Mouse (Mus musculus) liver, postnatal 0 days (tissue): Measurements from ENCODE around the gene Traip. TPM values are rescaled to one million over a fixed set of nuclear protein-coding genes. Genes with fewer than 3 reads are reported as not detected.

ENCODE experiments used
- ATAC-seq: fragments of 200-750 bp; cut with Nextera tagmentation; 2 replicates; pipeline ENCODE4 v1.8.0; 2017; ENCODE audit warnings: mild to moderate bottlenecking, moderate library complexity
- DNase-seq: peaks from one replicate; pipeline ENCODE4 v3.0.0-alpha.2; 2016
- H3K27ac ChIP-seq: fragments of 300-500 bp; sonication (generic); 2 replicates; pipeline ENCODE4 v1.5.1; 2014; ENCODE audit warnings: antibody characterized with exemption, moderate library complexity, mild to moderate bottlenecking, low read depth
- H3K27me3 ChIP-seq: fragments of 300-500 bp; sonication (generic); 2 replicates; pipeline ENCODE4 v1.6.1; 2014; ENCODE audit warnings: low read length, control low read depth, mixed read lengths; ENCODE audit not compliant: insufficient read depth
- H3K36me3 ChIP-seq: fragments of 300-500 bp; sonication (generic); replicated peaks from 2 replicates; pipeline ENCODE4 v1.6.1; 2014; ENCODE audit warnings: mild to moderate bottlenecking, control low read depth, low read length, moderate library complexity, mixed read lengths; ENCODE audit not compliant: insufficient read depth
- H3K4me1 ChIP-seq: fragments of 300-500 bp; sonication (generic); 2 replicates; pipeline ENCODE4 v1.6.1; 2014; ENCODE audit warnings: antibody characterized with exemption, mild to moderate bottlenecking, control low read depth; ENCODE audit not compliant: insufficient read depth
- H3K4me2 ChIP-seq: fragments of 300-500 bp; sonication (generic); 2 replicates; pipeline ENCODE4 v1.6.1; 2014; ENCODE audit warnings: low read depth, mild to moderate bottlenecking, low read length, moderate library complexity, mixed read lengths
- H3K4me3 ChIP-seq: fragments of 300-500 bp; sonication (generic); 2 replicates; pipeline ENCODE4 v1.5.1; 2014; ENCODE audit warnings: low read depth, low read length
- H3K9ac ChIP-seq: fragments of 300-500 bp; sonication (generic); replicated peaks from 2 replicates; pipeline ENCODE4 v1.6.1; 2014; ENCODE audit warnings: mild to moderate bottlenecking, moderate library complexity
- H3K9me3 ChIP-seq: fragments of 300-500 bp; sonication (generic); 2 replicates; pipeline ENCODE4 v1.6.1; 2016; ENCODE audit warnings: mild to moderate bottlenecking, control low read depth, low read length, mixed read lengths
- CTCF ChIP-seq: sonication (generic); IDR thresholded peaks from 2 replicates; pipeline ENCODE4 v1.5.1; 2016; ENCODE audit warnings: antibody characterized with exemption, low read depth
- EP300 ChIP-seq: IDR thresholded peaks from 2 replicates; pipeline ENCODE4 v1.6.1; 2016; ENCODE audit warnings: antibody characterized with exemption, low read depth, mild to moderate bottlenecking
- WGBS: fragments of 180-500 bp; shearing (Covaris S2); extraction: QIAGEN DNeasy Blood & Tissue Kit; methylation state at CpG from one replicate; pipeline ENCODE4 v1.1.7; 2014; ENCODE audit not compliant: insufficient replicate concordance; 5-methylcytosine and 5-hydroxymethylcytosine counted together
- polyA plus RNA-seq: library from polyadenylated mRNA; unstranded; fragments of >200 nt; fragmentation: Nextera tagmentation; extraction: Ambion mirVana; gene quantifications from 2 replicates; pipeline ENCODE4 v1.2.1, GENCODE M21; 2015

Traip gene
- polyA plus RNA-seq, 1 experiment from 2014 or later: 6.5 TPM

- DNase-seq (no peak), ATAC-seq (0 out of 2 replicates have a peak, but pooled peaks have one; percentile 7)
- Histone ChIP-seq H3K4me1 (peaks cover 10% of the 10 kb centered on the region), H3K27ac (no peak overlapping the region), H3K9me3 (no peaks in the 10 kb centered on the region), H3K4me2 (peak overlapping the region; percentile 68), H3K36me3 (no peaks in the 10 kb centered on the region), H3K27me3 (peaks cover 30% of the 10 kb centered on the region), H3K4me3 (peak overlapping the region; percentile 39), H3K9ac (0 out of 2 replicates have a peak overlapping the region, but pooled peaks have one; percentile 11)
- WGBS: under 1% methylated on average over 40 of the region's 41 CpGs
- TF ChIP-seq EP300 (no peak), CTCF (no peak)
Observed at GRCm38 (mm10) chr9:107935790-107936214, 14.1 kb upstream of the Traip start.

GRCm38 (mm10) chr9:107936215-107936822, 13.6 kb upstream of the Traip start:
- peaks cover 10% of the 10 kb centered on the region for H3K4me1 ChIP-seq
- DNase-seq (no peak), ATAC-seq (0 out of 2 replicates have a peak, but pooled peaks have one; percentile 10)
- H3K4me2 ChIP-seq: peak overlapping the region; percentile 68
- H3K36me3 ChIP-seq: no peaks in the 10 kb centered on the region
- no peak for TF ChIP-seq CTCF
- no peak for TF ChIP-seq EP300
- H3K27me3 ChIP-seq: peaks cover 30% of the 10 kb centered on the region
- 0 out of 2 replicates have a peak overlapping the region, but pooled peaks have one; percentile 11 for H3K9ac ChIP-seq
- 4% methylated on average over 29 of the region's 29 CpGs for WGBS
- peak overlapping the region; percentile 39 for H3K4me3 ChIP-seq
- H3K27ac ChIP-seq: no peak overlapping the region
- H3K9me3 ChIP-seq: no peaks in the 10 kb centered on the region

GRCm38 (mm10) chr9:107936831-107937230, 13.1 kb upstream of the Traip start:
- H3K36me3 ChIP-seq: no peaks in the 10 kb centered on the region
- no peak overlapping the region for H3K9ac ChIP-seq
- peaks cover 10% of the 10 kb centered on the region for H3K4me1 ChIP-seq
- H3K4me3 ChIP-seq: no peak overlapping the region
- H3K4me2 ChIP-seq: no peak overlapping the region
- WGBS: 41% methylated on average over 3 of the region's 3 CpGs
- DNase-seq (no peak), ATAC-seq (no peak)
- TF ChIP-seq EP300 (no peak), CTCF (no peak)
- H3K9me3 ChIP-seq: no peaks in the 10 kb centered on the region
- H3K27ac ChIP-seq: no peak overlapping the region
- H3K27me3 ChIP-seq: peaks cover 30% of the 10 kb centered on the region

GRCm38 (mm10) chr9:107947241-107948194, 2.4 kb upstream of the Traip start:
- no peak for DNase-seq
- Histone ChIP-seq H3K27me3 (no peaks in the 10 kb centered on the region), H3K9ac (no peak overlapping the region), H3K9me3 (no peaks in the 10 kb centered on the region), H3K27ac (no peak overlapping the region), H3K36me3 (no peaks in the 10 kb centered on the region), H3K4me1 (peaks cover 14% of the 10 kb centered on the region), H3K4me2 (no peak overlapping the region), H3K4me3 (no peak overlapping the region)
- no peak for TF ChIP-seq CTCF
- no peak for TF ChIP-seq EP300
- WGBS: 82% methylated on average over 31 of the region's 31 CpGs
- ATAC-seq: no peak

- H3K36me3 ChIP-seq: no peaks in the 10 kb centered on the region
- ATAC-seq: no peak
Observed at GRCm38 (mm10) chr9:107949184-107949921, 583 bp upstream of the Traip start.

More at GRCm38 (mm10) chr9:107949184-107949921, 583 bp upstream of the Traip start:
- WGBS: 67% methylated on average over 13 of the region's 13 CpGs
- DNase-seq: no peak
- peaks cover 14% of the 10 kb centered on the region for H3K4me1 ChIP-seq
- H3K4me2 ChIP-seq: no peak overlapping the region
- H3K9ac ChIP-seq: no peak overlapping the region
- H3K4me3 ChIP-seq: no peak overlapping the region
- no peaks in the 10 kb centered on the region for H3K9me3 ChIP-seq
- no peak overlapping the region for H3K27ac ChIP-seq
- H3K27me3 ChIP-seq: no peaks in the 10 kb centered on the region
- no peak for TF ChIP-seq EP300
- no peak for TF ChIP-seq CTCF
